Mouse (Mus musculus) adipocyte (in vitro differentiated cells): Measurements from ENCODE around the gene Magi2.
A peak's percentile ranks its signal among the peaks of the same experiment; 100 is the strongest.
"Not testable (repeated sequence)": the region's sequence is repeated elsewhere in the genome, so short reads cannot be mapped to it uniquely, and the experiment has no call there.

Experiments
- DNase-seq: peaks from one replicate; pipeline ENCODE4 v3.0.0-alpha.2; 2016; ENCODE audit warnings: low spot score

Gene Magi2

GRCm38 (mm10) chr5:19462541-19462940 lies 235.7 kb downstream of the Magi2 start:
- no peak for DNase-seq

- no peak for DNase-seq
Measured at GRCm38 (mm10) chr5:19465383-19465782, 238.5 kb downstream of the Magi2 start.

- no peak for DNase-seq
Measured at GRCm38 (mm10) chr5:19472851-19473439, 246.1 kb downstream of the Magi2 start.

- DNase-seq: peak; percentile 47
Measured at GRCm38 (mm10) chr5:19482981-19483380, 256.1 kb downstream of the Magi2 start.

GRCm38 (mm10) chr5:19487947-19488346 lies 261.1 kb downstream of the Magi2 start:
- DNase-seq: no peak

- DNase-seq: peak; percentile 23
Measured at GRCm38 (mm10) chr5:19501005-19501404, 274.2 kb downstream of the Magi2 start.

- peak; percentile 59 for DNase-seq
Measured at GRCm38 (mm10) chr5:19522168-19522567, 295.3 kb downstream of the Magi2 start.

- no peak for DNase-seq
Measured at GRCm38 (mm10) chr5:19539348-19539747, 312.5 kb downstream of the Magi2 start.

GRCm38 (mm10) chr5:19546424-19546823 lies 319.6 kb downstream of the Magi2 start:
- no peak for DNase-seq

- no peak for DNase-seq
Measured at GRCm38 (mm10) chr5:19546900-19547299, 320.1 kb downstream of the Magi2 start.

- DNase-seq: no peak
Measured at GRCm38 (mm10) chr5:19553510-19553909, 326.7 kb downstream of the Magi2 start.

GRCm38 (mm10) chr5:19565636-19566035 lies 338.8 kb downstream of the Magi2 start:
- DNase-seq: no peak

GRCm38 (mm10) chr5:19566136-19566535 lies 339.3 kb downstream of the Magi2 start:
- not testable (repeated sequence) for DNase-seq

- DNase-seq: no peak
Measured at GRCm38 (mm10) chr5:19607700-19608099, 380.9 kb downstream of the Magi2 start.

GRCm38 (mm10) chr5:19611788-19612187 lies 385.0 kb downstream of the Magi2 start:
- no peak for DNase-seq

- DNase-seq: no peak
Measured at GRCm38 (mm10) chr5:19621678-19622077, 394.8 kb downstream of the Magi2 start.

- no peak for DNase-seq
Measured at GRCm38 (mm10) chr5:19633976-19634375, 407.1 kb downstream of the Magi2 start.

GRCm38 (mm10) chr5:19637789-19638188 lies 411.0 kb downstream of the Magi2 start:
- no peak for DNase-seq

- DNase-seq: no peak
Measured at GRCm38 (mm10) chr5:19655986-19656385, 429.1 kb downstream of the Magi2 start.

- no peak for DNase-seq
Measured at GRCm38 (mm10) chr5:19666416-19666815, 439.6 kb downstream of the Magi2 start.

- DNase-seq: no peak
Measured at GRCm38 (mm10) chr5:19717296-19717695, 490.5 kb downstream of the Magi2 start.

- DNase-seq: no peak
Measured at GRCm38 (mm10) chr5:19726277-19726676, 499.4 kb downstream of the Magi2 start.

GRCm38 (mm10) chr5:19745376-19745775 lies 518.5 kb downstream of the Magi2 start:
- no peak for DNase-seq

- no peak for DNase-seq
Measured at GRCm38 (mm10) chr5:19745916-19746315, 519.1 kb downstream of the Magi2 start.
